Mouse (Mus musculus) embryonic facial prominence, embryonic 14.5 days (tissue): ENCODE measurements around the gene Pole. TPM values are rescaled to one million over a fixed set of nuclear protein-coding genes. Genes with fewer than 3 reads are reported as not detected.

Source experiments
- ATAC-seq: fragments of 200-750 bp; cut with Nextera tagmentation; 2 replicates; pipeline ENCODE4 v1.8.0; 2017; ENCODE audit warnings: low read depth, moderate number of reproducible peaks, moderate TSS enrichment
- DNase-seq: peaks from one replicate; pipeline ENCODE4 v3.0.0-alpha.2; 2015; ENCODE audit warnings: low spot score
- H3K27ac ChIP-seq: fragments of 300-500 bp; sonication (generic); replicated peaks from 2 replicates; pipeline ENCODE4 v1.5.1; 2014; ENCODE audit warnings: low read depth, mild to moderate bottlenecking, low read length, moderate library complexity
- H3K27me3 ChIP-seq: fragments of 300-500 bp; sonication (generic); replicated peaks from 2 replicates; pipeline ENCODE4 v1.6.1; 2014; ENCODE audit warnings: low read length; ENCODE audit not compliant: control insufficient read depth, insufficient read depth
- H3K36me3 ChIP-seq: fragments of 300-500 bp; sonication (generic); 2 replicates; pipeline ENCODE4 v1.6.1; 2014; ENCODE audit warnings: low read length, mixed read lengths; ENCODE audit not compliant: control insufficient read depth, insufficient read depth
- H3K4me1 ChIP-seq: fragments of 300-500 bp; sonication (generic); 2 replicates; pipeline ENCODE4 v1.6.1; 2014; ENCODE audit warnings: antibody characterized with exemption, low read length; ENCODE audit not compliant: control insufficient read depth, insufficient read depth
- H3K4me2 ChIP-seq: fragments of 300-500 bp; sonication (generic); 2 replicates; pipeline ENCODE4 v1.6.1; 2014; ENCODE audit warnings: low read depth, mild to moderate bottlenecking, low read length, moderate library complexity, mixed read lengths
- H3K4me3 ChIP-seq: fragments of 300-500 bp; sonication (generic); 2 replicates; pipeline ENCODE4 v1.5.1; 2014; ENCODE audit warnings: low read depth, mild to moderate bottlenecking, low read length
- H3K9ac ChIP-seq: fragments of 300-500 bp; sonication (generic); 2 replicates; pipeline ENCODE4 v1.6.1; 2014; ENCODE audit warnings: low read depth, mild to moderate bottlenecking, low read length, moderate library complexity, mixed read lengths
- H3K9me3 ChIP-seq: fragments of 300-500 bp; sonication (generic); 2 replicates; pipeline ENCODE4 v1.6.1; 2016; ENCODE audit warnings: low read length; ENCODE audit not compliant: control insufficient read depth
- WGBS: fragments of 180-500 bp; shearing (Covaris S2); extraction: QIAGEN DNeasy Blood & Tissue Kit; methylation state at CpG from one replicate; pipeline ENCODE4 v1.1.7; 2014; 5-methylcytosine and 5-hydroxymethylcytosine counted together
- polyA plus RNA-seq: library from polyadenylated mRNA; unstranded; fragments of >200 nt; fragmentation: Nextera tagmentation; extraction: Ambion mirVana; gene quantifications from 2 replicates; pipeline ENCODE4 v1.2.1, GENCODE M21; 2014

Pole gene
- polyA plus RNA-seq, 1 experiment from 2014 or later, result 20.5 TPM

DNA sequence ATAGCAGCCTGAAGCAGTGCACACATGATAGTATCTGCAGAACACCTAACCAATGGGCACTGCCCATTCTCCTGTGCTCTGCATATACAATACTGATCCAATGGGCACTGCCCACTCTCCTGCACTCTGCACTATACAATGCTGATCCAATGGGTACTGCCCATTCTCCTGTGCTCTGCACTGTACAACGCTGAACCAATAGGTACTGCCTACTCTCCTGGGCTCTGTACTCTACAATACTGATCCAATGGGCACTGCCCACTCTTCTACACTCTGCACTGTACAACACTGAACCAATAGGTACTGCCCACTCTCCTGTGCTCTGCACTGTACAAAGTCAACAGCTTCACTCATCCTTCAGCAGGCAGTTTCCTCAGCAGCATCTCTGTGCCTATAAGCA is 9.2 kb upstream of the Pole start:
- no peak overlapping the region for H3K4me2 ChIP-seq
- H3K27ac ChIP-seq, result no peak overlapping the region
- H3K4me3 ChIP-seq, result no peak overlapping the region
- no peak overlapping the region for H3K9ac ChIP-seq
- 100% methylated on average over 1 of the region's 1 CpGs for WGBS
- H3K9me3 ChIP-seq, result no peaks in the 10 kb centered on the region
- ATAC-seq (no peak), DNase-seq (no peak)
- no peaks in the 10 kb centered on the region for H3K36me3 ChIP-seq
- no peaks in the 10 kb centered on the region for H3K27me3 ChIP-seq
- no peaks in the 10 kb centered on the region for H3K4me1 ChIP-seq

DNA sequence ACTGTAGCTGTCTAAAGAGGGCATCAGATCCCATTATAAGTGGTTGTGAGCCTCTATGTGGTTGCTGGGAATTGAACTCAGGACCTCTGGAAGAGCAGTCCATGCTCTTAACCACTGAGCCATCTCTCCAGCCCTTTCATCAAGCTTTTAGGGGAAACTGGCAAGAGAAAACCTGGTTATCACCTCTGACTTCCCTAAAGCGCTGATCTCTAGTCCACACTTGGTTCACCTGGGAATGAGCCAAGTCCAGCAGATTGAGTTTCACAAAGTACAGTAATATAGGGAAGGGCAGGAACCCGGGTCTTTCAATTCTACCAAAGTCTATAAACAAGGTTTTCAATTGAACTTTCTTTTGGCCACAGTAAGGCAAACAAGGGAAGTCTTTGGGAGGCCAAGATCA is 4.1 kb upstream of the Pole start:
- H3K4me1 ChIP-seq, result no peaks in the 10 kb centered on the region
- DNase-seq, result no peak
- no peak overlapping the region for H3K27ac ChIP-seq
- peaks cover 16% of the 10 kb centered on the region for H3K27me3 ChIP-seq
- no peaks in the 10 kb centered on the region for H3K36me3 ChIP-seq
- H3K9ac ChIP-seq, result no peak overlapping the region
- H3K4me3 ChIP-seq, result no peak overlapping the region
- ATAC-seq, result no peak
- no peak overlapping the region for H3K4me2 ChIP-seq
- H3K9me3 ChIP-seq, result no peaks in the 10 kb centered on the region
- 65% methylated on average over 2 of the region's 2 CpGs for whole genome bisulfite sequencing

- ATAC-seq (no peak), DNase-seq (peak; percentile 19)
- Histone ChIP-seq H3K27me3 (peaks cover 16% of the 10 kb centered on the region), H3K9me3 (no peaks in the 10 kb centered on the region), H3K36me3 (peaks cover 4% of the 10 kb centered on the region; the same call in 1 of the 2 replicates), H3K4me2 (no peak overlapping the region), H3K9ac (no peak overlapping the region), H3K4me1 (no peaks in the 10 kb centered on the region), H3K27ac (no peak overlapping the region), H3K4me3 (no peak overlapping the region)
- WGBS, result 19% methylated on average over 4 of the region's 4 CpGs
Observed at GRCm38 (mm10) chr5:110284536-110284935, 1.6 kb upstream of the Pole start.

DNA sequence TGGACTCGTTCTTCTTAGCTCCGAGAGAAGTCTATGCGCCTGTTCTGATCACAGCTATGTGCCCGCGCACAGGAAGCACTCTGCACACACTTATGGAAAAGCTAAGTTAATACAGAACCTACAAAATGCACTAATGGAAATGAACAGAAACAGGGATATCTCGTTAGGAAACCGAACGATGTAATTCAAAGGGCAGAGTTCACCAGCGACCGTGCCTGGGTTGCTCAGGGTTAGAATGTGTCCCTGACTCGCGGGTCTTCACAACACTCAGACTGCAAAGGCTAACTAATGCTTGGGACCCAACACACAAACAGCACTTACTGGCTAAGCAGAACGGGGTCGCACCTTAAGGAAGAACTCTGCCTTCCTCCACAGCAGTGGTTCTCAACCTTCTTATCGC is 950 bp upstream of the Pole start:
- 10% methylated on average over 15 of the region's 15 CpGs for WGBS

GRCm38 (mm10) chr5:110286446-110287083 is 459 bp downstream of the Pole start:
- H3K9ac ChIP-seq, result peak overlapping the region; percentile 88
- H3K36me3 ChIP-seq, result peaks cover 24% of the 10 kb centered on the region
- peak overlapping the region; percentile 78 for H3K4me3 ChIP-seq
- no peaks in the 10 kb centered on the region for H3K9me3 ChIP-seq
- peaks cover 16% of the 10 kb centered on the region for H3K27me3 ChIP-seq
- no peaks in the 10 kb centered on the region for H3K4me1 ChIP-seq
- WGBS, result 1% methylated on average over 26 of the region's 31 CpGs
- ATAC-seq, result peak; percentile 77
- H3K27ac ChIP-seq, result peak overlapping the region; percentile 76
- peak overlapping the region; percentile 98 for H3K4me2 ChIP-seq
- no peak for DNase-seq

More for the DNA sequence above, 950 bp upstream of the Pole start:
- no peak overlapping the region for H3K27ac ChIP-seq
- peaks cover 10% of the 10 kb centered on the region; the same call in 1 of the 2 replicates for H3K36me3 ChIP-seq
- peaks cover 16% of the 10 kb centered on the region for H3K27me3 ChIP-seq
- no peaks in the 10 kb centered on the region for H3K4me1 ChIP-seq
- H3K4me2 ChIP-seq, result peak overlapping the region; percentile 98
- DNase-seq (no peak), ATAC-seq (no peak)
- 0 out of 2 replicates have a peak overlapping the region, but pooled peaks have one; percentile 88 for H3K9ac ChIP-seq
- peak overlapping the region; percentile 78 for H3K4me3 ChIP-seq
- no peaks in the 10 kb centered on the region for H3K9me3 ChIP-seq

- H3K4me3 ChIP-seq, result peak overlapping the region; percentile 78
- peak overlapping the region; percentile 98 for H3K4me2 ChIP-seq
- no peak for ATAC-seq
- peaks cover 16% of the 10 kb centered on the region for H3K27me3 ChIP-seq
- H3K9me3 ChIP-seq, result no peaks in the 10 kb centered on the region
- H3K36me3 ChIP-seq, result peaks cover 28% of the 10 kb centered on the region
- WGBS, result 75% methylated on average over 2 of the region's 2 CpGs
- no peaks in the 10 kb centered on the region for H3K4me1 ChIP-seq
- DNase-seq, result no peak
- H3K9ac ChIP-seq, result peak overlapping the region; percentile 88
- H3K27ac ChIP-seq, result no peak overlapping the region
Observed at GRCm38 (mm10) chr5:110287084-110287475, 974 bp downstream of the Pole start.

GRCm38 (mm10) chr5:110291649-110292048 is 5.5 kb downstream of the Pole start:
- Histone ChIP-seq H3K27ac (no peak overlapping the region), H3K4me2 (no peak overlapping the region), H3K27me3 (no peaks in the 10 kb centered on the region), H3K36me3 (peaks cover 67% of the 10 kb centered on the region), H3K4me3 (no peak overlapping the region), H3K4me1 (no peaks in the 10 kb centered on the region), H3K9ac (no peak overlapping the region), H3K9me3 (no peaks in the 10 kb centered on the region)
- DNase-seq (no peak), ATAC-seq (no peak)
- WGBS, result 95% methylated on average over 1 of the region's 1 CpGs

DNA sequence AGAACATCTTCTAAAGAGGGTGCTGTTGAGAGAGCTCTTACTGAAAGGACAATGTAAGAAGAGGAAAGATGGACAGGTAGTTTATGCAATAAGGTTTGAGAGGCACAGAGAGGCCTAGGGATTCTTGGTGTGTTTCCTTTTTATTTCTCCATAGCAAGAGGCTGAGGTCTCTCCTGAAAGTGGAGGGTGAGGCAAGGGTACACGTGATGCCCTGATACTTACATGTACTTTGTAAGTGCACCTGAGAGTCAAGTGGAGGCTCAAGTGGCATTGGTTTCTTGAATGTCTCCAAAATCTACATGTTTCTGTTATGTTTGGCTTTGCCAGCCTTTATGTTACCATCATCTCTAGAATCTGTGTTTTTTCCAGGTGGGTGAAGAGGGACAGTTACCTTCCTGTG is 10.5 kb downstream of the Pole start:
- 93% methylated on average over 1 of the region's 1 CpGs for WGBS
- H3K9ac ChIP-seq, result no peak overlapping the region
- ATAC-seq (no peak), DNase-seq (no peak)
- peaks cover 84% of the 10 kb centered on the region for H3K36me3 ChIP-seq
- H3K9me3 ChIP-seq, result no peaks in the 10 kb centered on the region
- no peaks in the 10 kb centered on the region for H3K4me1 ChIP-seq
- H3K27me3 ChIP-seq, result no peaks in the 10 kb centered on the region
- no peak overlapping the region for H3K27ac ChIP-seq
- H3K4me2 ChIP-seq, result no peak overlapping the region
- no peak overlapping the region for H3K4me3 ChIP-seq

DNA sequence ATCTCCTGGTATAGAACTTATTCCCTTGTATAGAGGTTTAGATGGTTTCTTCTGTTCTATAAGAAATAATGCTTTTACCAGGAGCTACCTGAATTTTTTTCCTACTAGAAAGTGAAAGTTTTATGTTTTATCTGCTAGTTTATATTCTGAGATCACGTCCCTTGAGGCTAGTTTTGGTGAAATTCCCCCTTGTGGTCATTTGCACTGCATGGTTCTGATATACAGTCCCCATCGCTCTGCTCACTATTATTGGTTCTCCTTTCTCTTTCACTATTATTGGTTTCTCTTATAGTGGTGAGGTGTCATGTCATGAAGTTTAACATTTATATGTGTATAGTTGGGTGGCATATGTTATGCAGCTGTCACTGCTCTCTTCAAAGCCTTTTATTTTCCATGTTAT is 14.5 kb downstream of the Pole start:
- Histone ChIP-seq H3K9ac (no peak overlapping the region), H3K27ac (no peak overlapping the region), H3K27me3 (no peaks in the 10 kb centered on the region), H3K4me3 (no peak overlapping the region), H3K9me3 (no peaks in the 10 kb centered on the region), H3K36me3 (peaks cover 91% of the 10 kb centered on the region), H3K4me2 (no peak overlapping the region), H3K4me1 (no peaks in the 10 kb centered on the region)
- DNase-seq, result no peak
- no peak for ATAC-seq
- 94% methylated on average over 2 of the region's 2 CpGs for WGBS
